Mouse (Mus musculus) C2C12 (cell line): ENCODE results near the gene Ptprj.

Experiments used
- CTCF ChIP-seq: IDR thresholded peaks from one replicate; pipeline ENCODE4 v1.5.1; 2011; ENCODE audit not compliant: control insufficient read depth, insufficient read depth, insufficient read length
- MAX ChIP-seq: IDR thresholded peaks from one replicate; pipeline ENCODE4 v1.6.1; 2011; ENCODE audit warnings: mild to moderate bottlenecking, control low read depth
- MYOD1 ChIP-seq: IDR thresholded peaks from one replicate; pipeline ENCODE4 v1.6.1; 2011; ENCODE audit warnings: low read depth; ENCODE audit not compliant: control insufficient read depth, insufficient read length
- USF1 ChIP-seq: IDR thresholded peaks from one replicate; pipeline ENCODE4 v1.6.1; 2011; ENCODE audit warnings: low read depth, mild to moderate bottlenecking, control low read depth, moderate library complexity

DNA sequence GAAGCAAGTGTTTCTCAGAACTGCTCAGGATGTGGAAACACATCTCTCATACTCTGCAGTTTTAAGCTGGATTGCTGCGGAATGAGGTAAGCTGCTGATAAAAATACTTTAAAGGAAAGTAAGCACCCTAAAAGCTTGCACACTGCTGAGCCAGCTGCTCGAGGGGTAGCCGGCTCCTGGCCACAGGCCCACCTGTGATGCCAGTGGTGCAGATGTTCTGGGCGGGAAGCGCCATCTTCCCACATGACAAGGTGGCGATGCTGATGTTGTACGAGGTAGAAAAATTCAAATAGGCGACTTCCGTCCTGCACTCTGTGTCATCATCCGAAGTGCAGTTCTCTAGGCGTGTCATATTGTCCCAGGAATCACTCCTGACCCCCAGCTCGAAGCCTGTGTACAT lies 122.5 kb downstream of the Ptprj start:
- TF ChIP-seq CTCF (no peak), USF1 (no peak), MAX (no peak), MYOD1 (no peak)
